Mouse (Mus musculus) lung, postnatal 36 days (tissue): ENCODE results near the gene Tada2b.

Experiments used
- DNase-seq: peaks from one replicate; pipeline ENCODE4 v3.0.0; 2022; ENCODE audit warnings: mixed read lengths

Tada2b gene

DNA sequence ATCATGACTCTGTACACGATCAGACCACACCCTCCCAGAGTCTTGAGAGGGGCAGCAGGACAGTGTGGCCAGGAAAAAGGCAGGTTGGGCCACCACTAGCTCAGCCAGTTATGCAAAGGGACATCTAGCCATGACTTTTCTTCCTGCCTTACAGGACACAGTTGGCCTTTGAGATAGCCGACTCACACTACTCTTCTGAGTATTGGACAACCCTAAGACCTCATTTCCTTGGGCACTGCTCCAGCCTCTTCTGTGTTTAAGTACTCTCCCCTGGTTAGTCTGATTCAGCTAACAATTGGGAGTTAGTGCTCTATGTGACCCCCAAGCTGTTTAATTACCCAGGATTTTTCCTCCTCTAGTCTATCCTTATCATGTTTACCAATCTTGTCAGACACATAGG, 4.3 kb downstream of the Tada2b start:
- DNase-seq, result peak; percentile 55

DNA sequence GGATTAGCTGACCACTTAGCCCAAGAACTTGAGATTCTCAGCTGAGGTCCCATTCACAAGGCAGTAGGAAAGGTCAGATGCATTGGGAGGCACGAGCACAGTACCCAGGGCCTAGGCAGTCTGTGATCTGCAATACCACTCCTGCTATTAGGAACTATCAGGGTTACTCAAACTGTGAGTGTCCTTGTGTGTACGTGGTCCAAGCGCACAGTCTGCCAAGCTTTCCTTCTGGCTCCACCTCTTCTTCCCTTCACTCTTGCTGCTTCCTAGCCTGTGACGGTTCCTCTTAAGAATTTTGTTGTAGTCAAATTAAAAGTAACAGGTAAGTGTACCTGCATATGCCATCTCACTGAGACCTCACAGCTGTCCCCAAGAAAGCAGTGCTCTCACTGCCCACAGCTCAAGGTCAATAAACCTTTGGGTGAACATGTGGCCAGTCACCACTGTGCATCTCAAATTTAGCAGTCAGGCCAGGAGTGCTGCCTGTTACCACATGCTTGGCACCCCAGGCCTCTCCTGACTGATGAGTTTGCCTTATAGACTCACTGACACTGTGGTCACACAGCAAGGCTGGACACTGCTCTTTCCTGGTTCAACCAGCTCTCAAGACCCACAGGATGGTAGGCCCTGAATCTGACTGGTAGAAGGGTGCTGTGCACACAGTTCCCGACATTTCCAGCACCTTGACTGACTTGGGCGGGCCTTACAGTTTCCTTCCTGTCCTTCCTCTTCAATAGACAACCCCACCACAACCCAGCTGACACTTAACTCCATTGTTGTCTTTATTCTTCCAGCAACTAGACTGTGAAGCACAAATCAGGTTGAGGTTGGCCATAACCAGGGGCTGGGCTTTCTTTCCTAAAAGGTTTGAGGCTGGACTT, 5.3 kb downstream of the Tada2b start:
- DNase-seq, result no peak

DNA sequence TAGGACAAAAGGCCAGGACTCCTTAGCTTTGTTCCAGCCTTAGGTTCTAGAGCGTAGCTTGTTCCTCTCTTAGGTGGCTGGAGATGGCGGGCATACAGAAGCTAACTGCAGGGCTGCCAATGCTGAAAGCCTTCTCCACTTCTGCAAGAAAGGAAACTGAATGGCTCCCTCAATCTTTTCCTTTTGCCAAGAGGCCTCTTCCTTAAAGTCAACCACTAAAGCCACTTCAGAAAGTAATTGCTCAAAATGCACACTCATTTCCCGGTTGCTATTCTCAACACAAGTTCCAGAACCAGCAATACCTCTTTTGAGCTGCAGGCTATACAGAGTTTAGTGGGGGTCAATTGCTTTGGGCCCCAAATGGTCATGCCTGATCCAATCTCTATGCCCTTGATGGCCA, 6.6 kb downstream of the Tada2b start:
- peak; percentile 27 for DNase-seq

DNA sequence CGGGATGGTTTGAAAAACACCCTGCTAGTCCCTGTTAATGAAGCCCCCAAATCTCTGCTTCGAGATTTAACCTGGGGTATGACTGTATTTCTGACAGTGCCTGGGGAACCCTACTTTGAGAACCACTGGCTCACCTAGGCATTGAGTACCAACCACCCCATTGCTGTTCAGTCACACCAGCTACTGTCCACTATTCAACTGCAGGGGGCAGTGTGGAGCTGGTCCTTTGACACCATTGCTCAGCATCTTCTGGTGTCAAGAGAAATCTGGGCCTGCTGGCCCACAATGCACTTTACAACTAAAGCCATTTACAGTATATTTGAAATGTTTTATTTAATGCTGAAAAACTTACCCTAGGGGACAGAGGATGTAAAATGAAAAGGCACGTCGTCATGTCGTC, 9.8 kb downstream of the Tada2b start:
- peak; percentile 89 for DNase-seq

DNA sequence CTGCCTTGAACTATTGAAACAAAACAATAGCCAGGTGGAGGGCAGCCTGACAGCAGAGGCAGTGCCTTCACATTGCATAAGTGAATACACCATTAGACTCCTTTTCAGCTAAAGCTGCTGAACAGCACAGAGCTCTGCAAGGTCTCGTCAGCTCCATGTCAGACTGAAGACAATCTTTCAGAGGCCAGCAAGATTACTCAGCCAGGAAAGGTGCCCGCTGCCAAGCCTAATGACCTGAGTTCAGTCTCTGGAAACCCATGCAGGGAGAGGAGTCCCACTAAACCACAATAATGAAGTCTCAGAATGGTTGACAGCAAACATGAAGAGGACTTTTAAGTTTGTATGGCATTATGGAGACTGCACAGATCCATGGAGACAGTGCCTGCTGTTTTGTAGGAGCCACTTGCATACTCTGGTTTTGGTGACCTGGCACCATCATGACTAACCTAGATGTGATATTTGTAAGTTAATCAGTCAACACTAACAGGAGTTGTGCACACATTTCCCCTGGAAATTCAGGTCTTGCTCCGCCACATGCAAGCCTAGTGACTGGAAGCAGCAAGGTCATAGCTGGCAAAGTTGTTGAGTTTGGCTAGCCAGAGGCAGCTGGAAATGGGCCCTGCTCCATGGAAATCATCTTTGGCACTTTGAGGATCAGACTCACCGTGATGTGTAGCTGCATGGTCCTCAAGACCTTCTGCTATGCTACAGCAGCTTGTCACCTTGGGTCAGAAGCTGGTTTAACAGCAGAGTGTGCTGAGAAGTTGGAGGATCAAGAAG, 11.0 kb downstream of the Tada2b start:
- no peak for DNase-seq

DNA sequence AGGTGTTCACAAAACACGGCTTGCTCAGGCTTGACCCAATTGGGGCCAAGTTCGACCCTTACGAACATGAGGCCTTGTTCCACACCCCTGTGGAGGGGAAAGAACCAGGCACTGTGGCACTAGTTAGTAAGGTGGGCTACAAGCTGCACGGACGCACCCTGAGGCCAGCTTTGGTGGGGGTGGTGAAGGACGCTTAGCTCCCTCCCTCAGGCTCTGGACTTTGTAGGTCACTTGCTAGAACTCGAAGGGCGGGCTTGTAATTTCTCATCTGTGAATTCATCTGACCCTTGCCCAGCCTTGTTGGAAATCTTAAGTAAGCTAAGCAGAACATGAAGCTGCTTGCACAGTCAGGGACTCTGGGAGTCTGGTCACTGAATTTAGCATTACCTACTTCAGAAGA, 12.9 kb downstream of the Tada2b start:
- no peak for DNase-seq

DNA sequence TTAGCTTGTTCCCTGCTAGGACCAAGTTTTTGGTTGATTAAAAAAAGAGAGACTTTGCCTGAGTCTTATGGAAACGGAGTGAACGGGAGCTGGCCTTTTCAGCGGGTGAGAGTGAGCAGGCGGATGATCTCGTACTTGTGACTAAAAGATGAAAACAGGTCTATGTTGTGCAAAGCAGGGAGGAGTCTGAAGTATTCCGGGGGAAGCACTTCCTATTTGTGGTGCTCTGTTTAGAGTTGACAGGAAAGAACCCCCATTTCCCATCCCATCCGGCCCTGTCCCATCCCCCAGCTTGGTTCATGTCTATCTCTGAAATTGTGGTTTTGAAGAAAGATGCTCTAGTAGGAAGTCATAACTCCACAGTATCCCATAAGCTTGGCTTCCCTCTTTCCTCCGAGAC, 18.2 kb downstream of the Tada2b start:
- DNase-seq, result no peak

DNA sequence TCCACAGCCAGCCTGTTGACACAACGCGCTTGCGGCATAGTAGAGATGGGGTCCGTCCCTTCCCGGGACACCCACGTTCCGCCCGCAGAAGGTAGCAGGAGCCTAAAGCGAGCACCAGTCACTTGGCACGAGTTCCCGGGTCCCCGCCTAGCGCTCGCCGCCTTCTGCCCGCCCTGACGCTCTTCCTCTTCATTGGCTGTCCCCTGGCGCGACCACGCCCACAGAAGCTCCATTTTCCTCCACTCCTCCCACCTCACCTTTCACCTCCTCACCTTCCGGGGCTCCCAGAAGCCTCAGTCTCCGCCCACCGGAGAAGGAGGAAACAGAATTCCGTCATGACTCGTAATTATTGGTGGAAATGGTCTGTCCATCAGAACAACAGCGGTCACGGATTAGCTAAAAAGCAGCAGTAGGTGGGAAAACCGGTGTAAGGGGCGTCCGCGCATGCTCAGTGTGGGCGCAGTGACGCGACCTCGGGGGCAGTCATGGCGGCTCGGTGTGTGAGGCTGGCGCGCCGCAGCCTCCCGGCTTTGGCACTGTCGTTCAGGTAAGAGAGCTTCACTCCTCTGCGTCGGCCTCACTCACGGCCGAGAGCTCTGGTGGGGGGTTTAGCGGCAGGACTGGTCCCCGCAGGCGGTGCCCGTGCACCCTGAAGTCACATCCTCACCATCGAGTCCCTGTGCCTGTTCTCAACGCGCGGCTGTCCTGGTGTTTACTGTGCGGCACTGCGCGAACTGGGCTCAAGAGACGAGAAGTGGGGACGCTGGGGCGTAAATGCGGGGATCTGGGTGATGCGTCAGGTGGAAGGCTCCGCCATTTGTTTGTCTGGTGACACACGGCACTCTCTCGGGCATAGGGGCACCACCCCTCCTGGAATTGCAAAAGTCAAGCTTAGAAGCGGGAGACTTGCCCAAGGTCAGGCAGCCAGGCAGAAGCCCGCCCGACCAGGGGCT, 19.1 kb downstream of the Tada2b start, which contains the start of gene Grpel1:
Gene Grpel1 (plus strand): TSS at position 290 of the 953 bp plus-strand sequence.
- peak; percentile 100 for DNase-seq

DNA sequence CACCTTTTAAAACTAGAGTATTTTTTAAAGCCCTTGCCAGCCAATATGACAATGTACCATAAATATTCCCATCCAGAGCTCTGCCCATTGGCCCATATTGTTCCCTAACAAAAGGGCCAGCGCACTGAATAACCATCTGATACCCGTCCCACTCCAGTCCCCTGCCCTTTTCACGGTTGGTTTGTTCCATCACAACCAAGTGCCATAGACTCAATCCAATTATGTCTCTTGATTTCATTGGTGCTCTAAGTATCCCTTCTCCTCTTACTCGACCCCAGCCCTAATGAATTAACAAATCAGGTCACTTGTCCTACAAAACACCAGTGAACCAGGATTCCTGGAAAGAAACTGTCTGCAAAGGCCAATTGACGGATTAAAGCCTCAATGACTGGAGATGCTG, 20.7 kb downstream of the Tada2b start:
- no peak for DNase-seq

DNA sequence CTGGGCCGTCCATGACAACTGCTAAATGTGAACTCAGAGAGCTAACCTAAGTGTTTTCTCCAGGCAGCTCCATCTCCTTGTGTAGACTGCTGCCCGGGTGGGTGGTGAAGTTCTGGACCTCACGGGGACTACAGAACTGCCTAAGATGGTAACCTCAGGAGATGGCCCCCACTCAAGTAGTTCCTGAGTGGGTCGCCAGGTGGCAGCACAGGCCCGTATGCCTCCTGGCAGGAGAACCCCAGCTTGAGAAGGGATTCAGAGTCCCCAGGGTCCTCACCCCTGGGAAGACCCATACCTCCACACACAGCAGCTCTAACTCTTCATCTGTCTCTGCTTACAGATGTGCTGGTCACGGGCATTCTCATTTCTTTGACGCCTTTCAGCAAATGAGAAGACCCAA, 21.3 kb downstream of the Tada2b start:
- peak; percentile 89 for DNase-seq

DNA sequence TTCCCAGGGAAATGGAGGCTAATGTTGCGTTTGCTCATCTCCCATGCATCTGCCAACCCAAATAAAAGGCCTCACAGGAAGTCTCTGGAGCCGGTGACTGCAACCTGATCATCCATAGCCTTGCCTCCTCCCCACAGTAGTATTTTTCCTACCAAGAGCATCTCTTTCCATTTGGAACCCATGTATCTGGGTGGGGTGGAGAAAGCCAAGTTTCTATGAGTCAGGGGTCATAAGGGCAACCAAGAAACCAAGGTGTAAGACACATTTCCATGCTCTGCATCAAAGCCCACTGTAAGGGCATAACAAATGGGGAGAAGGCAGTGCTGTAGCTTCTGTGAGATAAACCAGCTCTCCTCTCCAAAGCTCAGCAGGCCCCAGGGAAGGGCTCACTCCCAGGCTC, 22.9 kb downstream of the Tada2b start:
- no peak for DNase-seq

DNA sequence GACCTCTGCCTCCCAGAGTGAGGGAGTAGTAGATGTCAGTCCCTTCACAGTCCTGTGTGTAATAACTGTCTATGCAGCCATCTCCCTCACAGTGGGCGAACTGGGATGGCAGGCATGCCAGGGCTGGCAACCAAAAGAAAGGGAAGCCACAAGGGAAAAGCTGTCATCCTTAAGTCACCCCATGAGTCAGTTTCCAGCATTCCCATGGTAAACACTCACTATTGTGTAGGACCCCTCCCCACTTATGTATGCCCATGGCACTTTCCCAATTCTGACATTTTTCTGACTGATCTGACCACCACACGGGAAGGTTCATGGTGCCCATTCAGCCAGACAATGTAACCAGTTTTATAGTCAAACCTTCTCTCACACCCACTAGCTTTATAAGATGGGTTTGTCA, 23.4 kb downstream of the Tada2b start:
- no peak for DNase-seq

DNA sequence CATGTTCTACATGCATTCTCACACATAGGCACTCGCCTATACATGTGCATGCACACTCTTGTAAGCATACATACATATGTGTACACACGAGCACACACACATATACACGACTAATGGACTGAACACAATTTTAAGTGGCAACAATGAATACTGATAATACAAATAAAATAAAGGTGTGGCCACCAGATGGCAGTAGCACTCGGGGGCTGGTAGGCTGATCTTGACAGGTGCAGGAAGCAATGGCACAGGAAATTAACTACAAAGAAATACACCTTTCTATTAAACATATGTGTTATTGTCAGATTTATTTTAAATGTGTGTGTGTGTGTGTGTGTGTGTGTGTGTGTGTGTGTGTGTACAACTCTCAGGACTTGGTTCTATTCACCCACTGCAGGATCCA, 25.2 kb downstream of the Tada2b start:
- DNase-seq, result peak; percentile 75

DNA sequence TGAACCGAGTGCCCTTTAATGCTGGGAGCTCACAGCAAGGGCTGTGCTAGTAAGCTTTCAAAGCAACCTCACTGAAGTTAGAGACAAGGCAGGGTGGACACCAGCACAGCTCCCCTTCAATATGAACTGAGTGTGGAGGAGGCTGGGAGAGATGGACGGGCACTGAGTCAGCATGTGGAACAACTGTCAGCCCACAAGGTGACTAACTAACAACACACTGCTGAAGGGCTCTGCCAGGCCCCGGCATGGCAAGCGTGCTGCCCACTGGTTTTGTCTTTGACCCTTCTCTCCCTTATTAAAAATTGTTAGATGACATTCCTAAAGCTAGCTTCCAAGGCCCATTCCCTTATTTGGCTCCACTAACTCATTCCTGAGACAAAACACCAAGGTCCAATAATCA, 26.4 kb downstream of the Tada2b start:
- DNase-seq, result no peak

DNA sequence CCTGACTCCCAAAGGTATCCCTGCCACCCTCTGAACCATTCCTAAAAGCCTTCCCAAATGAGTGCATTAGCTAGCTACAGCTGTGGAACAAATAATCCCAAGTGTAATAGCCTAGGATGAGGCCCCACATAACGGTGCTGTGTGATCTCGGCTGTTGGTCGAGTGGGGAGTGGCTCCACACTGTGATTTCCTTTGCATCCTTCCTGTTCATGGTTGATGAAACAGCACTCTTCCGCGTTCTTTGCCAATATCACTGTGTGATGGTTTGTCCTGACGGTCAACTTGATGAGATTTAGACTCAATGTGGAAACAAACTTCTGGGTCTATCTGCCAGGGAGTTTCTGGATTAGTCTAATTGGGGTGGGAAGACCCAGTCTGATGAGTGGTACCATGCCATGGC, 31.3 kb downstream of the Tada2b start:
- DNase-seq, result no peak

DNA sequence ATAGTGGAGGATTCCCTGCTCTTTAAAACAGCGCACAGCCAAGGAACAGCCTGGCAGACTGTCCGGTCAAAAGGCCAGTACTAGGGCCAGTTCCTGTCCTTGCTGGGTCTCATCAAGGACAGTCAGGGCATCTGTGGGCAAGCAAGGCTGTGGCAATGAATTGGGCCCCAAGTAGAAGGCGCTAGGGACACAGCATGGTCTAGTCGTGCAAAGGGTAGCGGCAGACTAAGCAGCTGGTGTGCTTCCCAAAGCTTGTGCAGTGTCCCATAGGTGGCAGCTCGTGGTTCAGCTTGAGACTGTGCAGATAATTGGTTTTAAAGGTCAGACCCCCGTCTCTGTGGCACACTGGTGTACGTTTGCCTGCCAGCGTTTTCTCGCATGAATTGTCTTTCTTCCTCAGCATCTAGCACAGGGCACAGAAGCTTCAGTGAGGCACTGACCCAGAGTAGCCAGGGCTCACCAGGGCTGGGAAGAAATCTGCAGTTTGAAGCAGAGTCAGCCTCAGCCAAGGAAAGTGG, 32.2 kb downstream of the Tada2b start:
- no peak for DNase-seq

DNA sequence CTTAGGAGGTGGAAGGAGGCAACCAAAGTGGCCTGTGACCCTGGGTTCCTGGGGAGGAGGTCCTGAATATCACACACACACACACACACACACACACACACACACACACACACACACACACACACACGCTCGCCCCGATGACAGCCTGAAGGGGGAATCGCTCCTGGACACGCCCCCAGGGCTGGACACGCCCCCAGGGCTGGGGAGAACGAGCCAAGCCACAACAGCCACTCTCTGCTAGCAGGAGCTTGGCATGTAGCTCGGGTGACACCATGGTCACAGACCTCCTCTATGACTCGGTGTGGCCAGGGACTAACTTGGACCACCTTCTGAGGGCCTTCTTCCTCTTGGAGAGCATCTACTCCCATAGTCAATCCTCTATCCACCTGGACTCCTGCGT, 33.0 kb downstream of the Tada2b start:
- DNase-seq, result no peak

DNA sequence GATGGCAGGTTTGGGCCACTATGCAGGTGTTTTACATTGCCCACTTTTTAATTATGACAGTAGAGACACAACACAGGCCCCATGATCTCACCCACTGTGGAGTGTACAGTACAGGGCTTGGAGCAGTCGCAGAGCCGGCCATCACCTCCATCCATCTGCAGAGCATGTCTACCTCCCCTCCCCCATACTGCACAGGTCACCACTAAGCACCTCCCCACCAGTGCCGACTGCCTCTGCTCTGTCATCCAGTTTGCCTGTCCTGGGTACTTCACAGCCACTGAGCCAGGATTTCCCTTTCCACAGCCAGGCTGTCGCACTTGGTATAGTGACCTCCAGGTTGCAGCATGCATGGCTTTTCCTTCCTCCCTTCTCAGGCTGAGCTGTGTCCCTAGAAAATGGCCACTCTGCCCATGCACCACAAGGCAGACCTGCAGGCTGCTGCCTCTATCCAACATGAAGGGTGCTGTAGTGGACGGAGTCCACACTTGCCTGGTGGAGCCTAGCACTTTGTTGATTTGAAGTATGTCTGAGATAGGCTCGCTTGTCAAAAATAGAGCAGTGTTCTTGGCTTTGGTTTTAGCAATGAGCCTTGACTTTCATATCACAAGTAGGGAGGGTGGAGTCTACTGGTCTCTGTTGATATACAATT, 34.3 kb downstream of the Tada2b start:
- DNase-seq, result no peak

DNA sequence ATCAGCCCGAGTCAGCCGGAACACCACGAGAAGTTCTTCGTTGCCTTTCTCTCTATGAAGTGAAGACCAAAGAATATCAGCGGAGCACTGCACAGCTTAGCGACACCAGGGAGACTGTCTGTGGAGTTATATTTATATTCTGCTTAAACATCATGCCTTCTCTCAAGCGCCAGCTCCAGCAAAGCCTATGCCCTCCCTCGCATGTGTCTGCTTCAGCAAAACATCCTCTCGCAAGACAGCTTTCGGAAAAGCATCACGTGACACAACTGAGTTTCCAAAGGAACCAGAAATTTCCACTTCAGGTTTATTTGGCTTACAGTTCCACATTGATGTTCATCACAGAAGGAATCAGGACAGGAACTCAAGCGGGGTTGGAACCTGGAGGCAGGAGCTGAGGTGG, 36.2 kb downstream of the Tada2b start:
- no peak for DNase-seq

DNA sequence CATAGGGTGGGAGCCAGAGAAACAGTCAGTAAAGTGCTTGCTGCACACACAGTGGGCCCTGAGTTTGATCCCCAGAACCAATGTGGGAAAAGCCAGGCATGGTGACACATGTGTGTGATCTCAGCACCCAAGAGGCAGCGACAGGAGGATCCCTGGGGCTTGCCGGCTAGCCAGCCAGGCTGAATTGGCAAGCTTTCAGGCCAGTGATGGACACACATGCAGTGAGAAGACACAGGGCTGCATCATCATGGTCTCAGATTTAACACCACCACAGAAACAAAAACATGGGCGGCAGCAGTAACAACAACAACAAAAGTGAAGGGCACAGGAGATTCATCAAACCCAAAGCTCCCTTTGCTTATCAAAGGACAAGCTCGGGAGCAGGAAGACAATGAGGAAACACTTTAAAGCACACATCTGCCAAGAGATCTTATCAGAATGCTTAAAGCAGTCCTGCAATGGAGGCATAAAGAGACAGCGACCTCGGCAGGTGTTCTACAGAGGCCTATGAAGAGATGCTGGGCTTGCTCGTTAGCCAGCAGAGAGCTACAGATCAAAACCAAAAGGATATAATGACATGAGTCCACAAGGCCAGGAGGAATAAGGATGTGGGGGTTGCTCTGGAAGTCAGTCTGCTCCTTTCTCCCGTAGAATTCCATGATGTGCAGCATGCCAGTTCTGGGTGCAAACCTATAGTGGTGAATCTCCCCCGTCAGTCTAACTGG, 37.8 kb downstream of the Tada2b start:
- DNase-seq, result no peak

DNA sequence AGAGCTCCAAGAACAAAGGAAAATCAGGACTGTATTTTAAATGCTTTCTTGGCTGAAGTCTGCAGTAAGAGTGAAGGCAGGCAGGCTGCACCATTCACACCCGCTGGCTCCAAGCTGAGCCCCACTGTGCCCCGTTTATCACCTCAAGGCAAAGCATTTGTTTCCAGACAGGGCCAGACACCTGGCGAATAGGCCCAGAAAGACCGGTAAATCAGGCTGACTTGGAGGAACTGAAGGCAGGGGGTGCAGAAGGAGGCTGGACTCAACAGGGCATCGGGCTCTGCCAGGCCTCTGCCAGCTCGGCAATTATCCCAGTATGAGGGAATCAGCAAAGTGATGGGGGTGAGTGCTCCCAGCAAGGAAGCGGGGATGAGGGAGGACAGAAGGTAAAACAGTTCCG, 39.1 kb downstream of the Tada2b start:
- no peak for DNase-seq

DNA sequence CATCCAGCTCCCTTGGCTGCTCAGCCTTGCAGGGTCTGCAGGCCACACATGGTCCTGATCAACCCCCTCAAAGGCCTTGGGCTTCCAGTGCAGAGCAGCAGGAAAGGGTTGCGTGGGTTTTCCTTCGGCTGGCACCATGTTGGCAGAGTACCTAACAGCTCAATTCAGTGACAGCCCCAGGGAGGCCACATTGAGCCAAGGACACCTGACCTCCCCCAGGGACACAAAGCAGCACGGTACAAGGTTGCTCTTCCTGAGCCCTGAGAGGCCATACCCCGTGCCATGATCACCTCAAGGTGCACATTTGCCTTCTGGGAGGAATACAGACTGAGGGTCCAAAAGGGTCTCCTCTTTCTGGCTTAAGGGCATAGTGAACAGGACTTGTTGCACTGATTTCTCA, 39.5 kb downstream of the Tada2b start:
- DNase-seq, result no peak
